ENCODE assay signal across 23 mouse cellular contexts in the genomic region with DNA sequence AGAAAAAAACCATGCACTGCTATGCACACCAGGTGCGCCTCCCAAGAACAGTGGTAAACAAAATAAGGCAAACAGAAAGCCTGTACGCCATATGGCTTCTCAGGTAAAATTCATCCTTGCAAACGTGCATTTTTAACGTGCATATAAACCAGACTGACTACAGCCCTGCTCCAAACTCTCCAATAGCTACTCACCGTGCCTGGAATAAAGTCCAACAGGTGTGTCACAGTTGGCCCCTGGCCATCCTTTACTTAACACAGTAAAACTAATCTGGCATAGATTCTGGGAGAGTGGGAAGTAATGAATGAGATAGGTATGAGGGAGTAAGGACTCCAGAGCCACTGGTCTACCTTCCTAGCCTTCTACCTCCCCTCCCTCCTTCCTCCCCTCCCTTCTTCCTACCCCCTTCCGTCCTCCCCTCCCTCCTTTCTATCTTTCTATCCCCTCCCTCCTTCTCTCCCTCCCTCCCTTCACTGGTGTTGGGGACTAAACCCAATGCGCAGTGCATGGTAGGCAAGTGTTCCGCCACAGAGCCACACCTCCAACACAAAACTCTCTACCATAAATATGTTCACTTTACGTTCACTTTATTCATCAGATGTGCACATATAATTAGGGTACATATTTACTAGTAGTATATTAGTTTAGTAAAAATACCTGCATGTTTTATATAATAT. TPM values are rescaled to one million over a fixed set of nuclear protein-coding genes. Genes with fewer than 3 reads are reported as not detected.
DNase-seq lines count a peak whose midpoint lies in the region; ATAC-seq and TF ChIP-seq lines count a peak whose summit lies in the region.
"Had no signal": no experiment of that assay in that cellular context is flagged by ENCODE, and none has a peak within 500 bp of the region (broad histone marks: within the 10 kb centered on the region; RNA-seq: fewer than 3 reads in every experiment).

No protein-coding gene starts in this region.

- H3K27ac ChIP-seq in limb, embryonic 10.5 days = no peak overlapping the region
- H3K27ac ChIP-seq in gastrocnemius, adult 2 months = no peak overlapping the region
- H3K27ac ChIP-seq: embryonic facial prominence, embryonic 15.5 days; forebrain, embryonic 15.5 days; hindbrain, embryonic 10.5 days; hindbrain, embryonic 14.5 days had no signal

- H3K4me3 ChIP-seq in limb, embryonic 10.5 days = no peak overlapping the region
- H3K4me3 ChIP-seq in gastrocnemius, adult 2 months = no peak overlapping the region
- H3K4me3 ChIP-seq: embryonic facial prominence, embryonic 15.5 days; erythroblast, embryonic 14.5 days; forebrain, embryonic 15.5 days; hindbrain, embryonic 10.5 days had no signal

- 28% methylated on average over 9 of the region's 9 CpGs for WGBS in large intestine, adult 2 months
- WGBS in limb, embryonic 10.5 days = 89% methylated on average over 9 of the region's 9 CpGs

- TF ChIP-seq CTCF in gastrocnemius, adult 2 months (IDR thresholded peaks at IDR 0.05) = no peak

- peaks cover 12% of the 10 kb centered on the region for H3K4me1 ChIP-seq in limb, embryonic 10.5 days
- H3K4me1 ChIP-seq: forebrain, embryonic 15.5 days had no signal

- H3K27me3 ChIP-seq in limb, embryonic 10.5 days (ENCODE audit: low read depth, poor library complexity, severe bottlenecking) = no peaks in the 10 kb centered on the region
- H3K27me3 ChIP-seq: embryonic facial prominence, embryonic 15.5 days; forebrain, embryonic 15.5 days had no signal

- H3K36me3 ChIP-seq in limb, embryonic 10.5 days = no peaks in the 10 kb centered on the region
- H3K36me3 ChIP-seq: embryonic facial prominence, embryonic 15.5 days; forebrain, embryonic 15.5 days; G1E; hindbrain, embryonic 10.5 days had no signal

- intact Hi-C loops in gastrocnemius, adult 2 months (cut with DNase I) = no loop called here

- no peaks in the 10 kb centered on the region for H3K9me3 ChIP-seq in limb, embryonic 10.5 days (replicated peaks)
- H3K9me3 ChIP-seq: embryonic facial prominence, embryonic 15.5 days; forebrain, embryonic 15.5 days; hindbrain, embryonic 10.5 days had no signal

- DNase-seq in lung, adult 18-20 months = peak; percentile 32 to 39
- DNase-seq in lung, postnatal 10 days = no peak
- peak; percentile 5 for DNase-seq in fat pad, adult 2 months (ENCODE audit: extremely low read depth, low read depth, low spot score)
- DNase-seq in gonadal fat pad, adult 2 months (ENCODE audit: low read depth) = peak; percentile 12
- peak; percentile 98 for DNase-seq in large intestine, adult 2 months (ENCODE audit: low read depth, low spot score)
- DNase-seq in limb, embryonic 10.5 days (ENCODE audit: low spot score) = no peak
- DNase-seq in gastrocnemius, adult 2 months = no peak
- DNase-seq: adrenal gland, postnatal 10 days; cerebellum, adult 11 months; cerebellum, adult 8-10 months; cerebellum, postnatal 14 days; gastrocnemius, postnatal 14 days; heart, postnatal 10 days had no signal

- ATAC-seq in megakaryocyte-erythroid progenitor cell, adult 5-6 weeks (replicated peaks; ENCODE audit: low FRiP score, low TSS enrichment, poor library complexity, severe bottlenecking) = no peak
- ATAC-seq: CD4-positive, CD25-positive, alpha-beta regulatory T cell, adult 4 months; forebrain, embryonic 15.5 days had no signal

RNA-seq across cellular contexts. Expression of a gene that starts 56.3 kb away (rescaled TPM):
- polyA plus RNA-seq in gonadal fat pad, adult 2 months (2012; rRNA removed) = 4.7 and 5.4 TPM in 2 replicates
- polyA plus RNA-seq in large intestine, adult 2 months (2012; rRNA removed) = 12.9 and 19.4 TPM in 2 replicates
- not detected in 2 replicates for total RNA-seq in megakaryocyte-erythroid progenitor cell, adult 5-6 weeks (2014; fragmentation: Nextera tagmentation)
- not detected in 2 replicates for total RNA-seq in megakaryocyte-erythroid progenitor cell, adult 5-6 weeks (2017)
- polyA plus RNA-seq in limb, embryonic 10.5 days (2016; fragmentation: Nextera tagmentation; extraction: Ambion mirVana) = 0.46 and 1.1 TPM in 2 replicates
- total RNA-seq in gastrocnemius, adult 2 months (2021) = under 1 TPM; 0.15 to 0.25 TPM
- total RNA-seq: common myeloid progenitor, adult 5-6 weeks; granulocyte monocyte progenitor cell, adult 5-6 weeks had no signal
- polyA plus RNA-seq: CD4-positive, CD25-positive, alpha-beta regulatory T cell, adult 4 months; erythroblast, embryonic 14.5 days; G1E had no signal

Comparison
In these comparisons a context has a peak if more than half of its experiments do, and no peak if none do; other contexts are left out.
1. DNase-seq: peak in lung, adult 18-20 months (2 of 2), fat pad, adult 2 months (single experiment), gonadal fat pad, adult 2 months (single experiment) and large intestine, adult 2 months (single experiment); none in lung, postnatal 10 days (single experiment), limb, embryonic 10.5 days (single experiment) and gastrocnemius, adult 2 months (single experiment).